Mouse (Mus musculus) stomach, embryonic 16.5 days (tissue): ENCODE measurements around the gene Hps3. TPM values are rescaled to one million over a fixed set of nuclear protein-coding genes. Genes with fewer than 3 reads are reported as not detected.
A peak's percentile ranks its signal among the peaks of the same experiment; 100 is the strongest.

Source experiments
- ATAC-seq: fragments of 200-750 bp; cut with Nextera tagmentation; 2 replicates; pipeline ENCODE4 v1.8.0; 2017; ENCODE audit warnings: moderate number of reproducible peaks, moderate TSS enrichment; ENCODE audit not compliant: insufficient read depth, low FRiP score
- H3K27ac ChIP-seq: fragments of 300-500 bp; sonication (generic); 2 replicates; pipeline ENCODE4 v1.5.1; 2014; ENCODE audit warnings: low read length
- H3K27me3 ChIP-seq: fragments of 300-500 bp; sonication (generic); 2 replicates; pipeline ENCODE4 v1.6.1; 2014; ENCODE audit warnings: low read length, control low read depth, mixed read lengths; ENCODE audit not compliant: control insufficient read depth, insufficient read depth
- H3K36me3 ChIP-seq: fragments of 300-500 bp; sonication (generic); 2 replicates; pipeline ENCODE4 v1.6.1; 2014; ENCODE audit warnings: low read length; ENCODE audit not compliant: control insufficient read depth, insufficient read depth
- H3K4me1 ChIP-seq: fragments of 300-500 bp; sonication (generic); 2 replicates; pipeline ENCODE4 v1.6.1; 2014; ENCODE audit warnings: low read length, control low read depth, mixed read lengths; ENCODE audit not compliant: control insufficient read depth, insufficient read depth
- H3K4me2 ChIP-seq: fragments of 300-500 bp; sonication (generic); 2 replicates; pipeline ENCODE4 v1.6.1; 2014; ENCODE audit warnings: low read depth, low read length, mixed read lengths
- H3K4me3 ChIP-seq: fragments of 300-500 bp; sonication (generic); replicated peaks from 2 replicates; pipeline ENCODE4 v1.5.1; 2014; ENCODE audit warnings: mild to moderate bottlenecking, low read length
- H3K9ac ChIP-seq: fragments of 300-500 bp; sonication (generic); 2 replicates; pipeline ENCODE4 v1.6.1; 2014; ENCODE audit warnings: low read length
- H3K9me3 ChIP-seq: fragments of 300-500 bp; sonication (generic); replicated peaks from 2 replicates; pipeline ENCODE4 v1.6.1; 2016; ENCODE audit warnings: low read length, control low read depth; ENCODE audit not compliant: control insufficient read depth
- WGBS: fragments of 180-500 bp; shearing (Covaris S2); extraction: QIAGEN DNeasy Blood & Tissue Kit; methylation state at CpG from one replicate; pipeline ENCODE4 v1.1.7; 2014; 5-methylcytosine and 5-hydroxymethylcytosine counted together
- polyA plus RNA-seq: library from polyadenylated mRNA; unstranded; fragments of >200 nt; fragmentation: Nextera tagmentation; extraction: Ambion mirVana; gene quantifications from 2 replicates; pipeline ENCODE4 v1.2.1, GENCODE M21; 2015

Gene Hps3
- polyA plus RNA-seq, 1 experiment from 2014 or later = 10.6 TPM

- Histone ChIP-seq H3K27ac (no peak overlapping the region), H3K9me3 (no peaks in the 10 kb centered on the region), H3K9ac (peak overlapping the region; percentile 68), H3K4me3 (peak overlapping the region; percentile 64), H3K36me3 (no peaks in the 10 kb centered on the region), H3K4me1 (no peaks in the 10 kb centered on the region), H3K4me2 (peak overlapping the region; percentile 80), H3K27me3 (no peaks in the 10 kb centered on the region)
- ATAC-seq = no peak
- WGBS = 11% methylated on average over 10 of the region's 10 CpGs
These were observed 1.1 kb downstream of the Hps3 start for GRCm38 (mm10) chr3:20033761-20034718.

GRCm38 (mm10) chr3:20030807-20031206 lies 4.3 kb downstream of the Hps3 start:
- ATAC-seq = no peak
- no peak overlapping the region for H3K4me3 ChIP-seq
- H3K36me3 ChIP-seq = 0 out of 2 replicates have a peak, but pooled peaks cover 3% of the 10 kb centered on the region
- no peak overlapping the region for H3K27ac ChIP-seq
- 87% methylated on average over 6 of the region's 6 CpGs for whole genome bisulfite sequencing
- H3K27me3 ChIP-seq = no peaks in the 10 kb centered on the region
- H3K9ac ChIP-seq = no peak overlapping the region
- no peak overlapping the region for H3K4me2 ChIP-seq
- H3K4me1 ChIP-seq = no peaks in the 10 kb centered on the region
- H3K9me3 ChIP-seq = no peaks in the 10 kb centered on the region

- no peak for ATAC-seq
- H3K4me2 ChIP-seq = no peak overlapping the region
- no peaks in the 10 kb centered on the region for H3K27me3 ChIP-seq
- peaks cover 15% of the 10 kb centered on the region for H3K36me3 ChIP-seq
- H3K9me3 ChIP-seq = no peaks in the 10 kb centered on the region
- H3K9ac ChIP-seq = no peak overlapping the region
- no peaks in the 10 kb centered on the region for H3K4me1 ChIP-seq
- no peak overlapping the region for H3K27ac ChIP-seq
- WGBS = 85% methylated on average over 3 of the region's 3 CpGs
- no peak overlapping the region for H3K4me3 ChIP-seq
These were observed 6.5 kb downstream of the Hps3 start for GRCm38 (mm10) chr3:20028640-20029039.

GRCm38 (mm10) chr3:20027788-20028187 lies 7.3 kb downstream of the Hps3 start:
- H3K9me3 ChIP-seq = no peaks in the 10 kb centered on the region
- no peak for ATAC-seq
- H3K27me3 ChIP-seq = no peaks in the 10 kb centered on the region
- H3K9ac ChIP-seq = no peak overlapping the region
- no peak overlapping the region for H3K27ac ChIP-seq
- no peak overlapping the region for H3K4me3 ChIP-seq
- WGBS = 93% methylated on average over 5 of the region's 5 CpGs
- H3K36me3 ChIP-seq = peaks cover 15% of the 10 kb centered on the region
- H3K4me1 ChIP-seq = no peaks in the 10 kb centered on the region
- H3K4me2 ChIP-seq = no peak overlapping the region

GRCm38 (mm10) chr3:20026996-20027689 lies 8.0 kb downstream of the Hps3 start:
- ATAC-seq = no peak
- Histone ChIP-seq H3K27ac (peak overlapping the region; percentile 38; the same call in 1 of the 2 replicates), H3K9ac (no peak overlapping the region), H3K4me2 (no peak overlapping the region), H3K4me3 (no peak overlapping the region), H3K4me1 (no peaks in the 10 kb centered on the region), H3K36me3 (peaks cover 21% of the 10 kb centered on the region), H3K9me3 (no peaks in the 10 kb centered on the region), H3K27me3 (no peaks in the 10 kb centered on the region)
- 91% methylated on average over 8 of the region's 8 CpGs for WGBS

GRCm38 (mm10) chr3:20026481-20026880 lies 8.6 kb downstream of the Hps3 start:
- H3K27ac ChIP-seq = 0 out of 2 replicates have a peak overlapping the region, but pooled peaks have one; percentile 38
- no peak overlapping the region for H3K4me2 ChIP-seq
- no peaks in the 10 kb centered on the region for H3K9me3 ChIP-seq
- no peak for ATAC-seq
- H3K27me3 ChIP-seq = no peaks in the 10 kb centered on the region
- H3K4me1 ChIP-seq = no peaks in the 10 kb centered on the region
- H3K4me3 ChIP-seq = no peak overlapping the region
- peaks cover 21% of the 10 kb centered on the region for H3K36me3 ChIP-seq
- no peak overlapping the region for H3K9ac ChIP-seq

GRCm38 (mm10) chr3:20023832-20024231 lies 11.3 kb downstream of the Hps3 start:
- Histone ChIP-seq H3K27ac (no peak overlapping the region), H3K4me1 (no peaks in the 10 kb centered on the region), H3K4me3 (no peak overlapping the region), H3K9me3 (no peaks in the 10 kb centered on the region), H3K27me3 (no peaks in the 10 kb centered on the region), H3K4me2 (no peak overlapping the region), H3K9ac (no peak overlapping the region), H3K36me3 (peaks cover 28% of the 10 kb centered on the region)
- no peak for ATAC-seq
- 65% methylated on average over 1 of the region's 1 CpGs for WGBS

- Histone ChIP-seq H3K27me3 (no peaks in the 10 kb centered on the region), H3K4me1 (no peaks in the 10 kb centered on the region), H3K9me3 (no peaks in the 10 kb centered on the region), H3K27ac (no peak overlapping the region), H3K4me2 (no peak overlapping the region), H3K9ac (no peak overlapping the region), H3K4me3 (no peak overlapping the region), H3K36me3 (peaks cover 16% of the 10 kb centered on the region; the same call in 1 of the 2 replicates)
- ATAC-seq = no peak
- WGBS = 76% methylated on average over 8 of the region's 8 CpGs
These were observed 17.0 kb downstream of the Hps3 start for GRCm38 (mm10) chr3:20018076-20018475.

- peaks cover 5% of the 10 kb centered on the region for H3K36me3 ChIP-seq
- WGBS = 98% methylated on average over 2 of the region's 2 CpGs
- no peaks in the 10 kb centered on the region for H3K27me3 ChIP-seq
- H3K9ac ChIP-seq = no peak overlapping the region
- H3K4me2 ChIP-seq = no peak overlapping the region
- H3K27ac ChIP-seq = no peak overlapping the region
- ATAC-seq = no peak
- no peaks in the 10 kb centered on the region for H3K9me3 ChIP-seq
- no peak overlapping the region for H3K4me3 ChIP-seq
- no peaks in the 10 kb centered on the region for H3K4me1 ChIP-seq
These were observed 20.7 kb downstream of the Hps3 start for GRCm38 (mm10) chr3:20014454-20014853.
